Mouse (Mus musculus) testis, adult 10 weeks (tissue): Measurements from ENCODE around the gene 4930524J08Rik. TPM values are rescaled to one million over a fixed set of nuclear protein-coding genes. Genes with fewer than 3 reads are reported as not detected.

ENCODE experiments used
- polyA plus RNA-seq: library from polyadenylated mRNA; stranded (reverse); fragments of 350-450 nt; fragmentation: Illumina TruSeq; extraction: RNeasy Lipid Tissue Mini Kit (QIAGEN cat#74804); gene quantifications from one replicate; pipeline ENCODE4 v1.2.3, GENCODE M21; 2014; ENCODE audit warnings: low read depth, low replicate concordance

Gene 4930524J08Rik
- 0.57 TPM for polyA plus RNA-seq

DNA sequence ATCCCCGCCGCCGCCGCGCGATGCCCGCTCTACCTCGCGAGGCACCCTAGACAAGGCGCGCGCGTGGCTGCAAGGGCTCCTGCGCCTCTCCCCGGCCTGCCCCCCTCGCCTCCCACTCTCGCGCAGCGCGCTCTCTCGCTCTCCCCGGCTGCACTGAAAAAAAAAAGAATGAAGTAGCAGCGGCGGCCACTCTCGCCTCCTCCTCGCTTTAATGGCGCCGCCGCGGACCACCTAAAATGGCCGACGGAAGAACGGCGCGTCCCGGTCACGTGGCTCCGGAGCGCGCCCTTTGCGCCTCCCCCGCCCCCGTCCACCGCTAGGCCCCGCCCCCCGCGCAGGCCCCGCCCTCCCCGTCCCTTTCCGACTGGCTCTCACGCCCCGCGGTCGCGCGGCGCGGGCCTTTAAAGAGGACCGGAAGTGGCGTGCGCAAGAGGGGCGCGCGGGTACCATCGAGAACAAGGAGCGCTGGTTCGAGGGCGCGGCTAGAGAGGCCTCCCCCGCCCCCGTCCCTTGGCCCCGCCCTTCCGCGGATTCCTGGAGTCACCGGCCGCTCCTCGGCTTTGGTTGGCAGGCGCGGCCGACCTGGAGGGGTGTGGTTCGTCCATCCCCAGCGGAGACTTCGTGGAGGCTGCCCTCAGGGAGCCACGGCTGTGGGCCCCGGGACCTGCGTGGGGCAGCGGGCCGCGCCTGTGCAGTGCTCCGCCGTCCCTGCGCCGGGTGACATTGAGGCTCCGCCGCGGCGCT lies at the start of gene 4930524J08Rik, which contains the start of gene Hnrnpd:
Gene 4930524J08Rik, plus strand, starts transcription at position 363 of the 744 bp plus-strand sequence.
Gene Hnrnpd, minus strand, starts transcription at position 240 of the 744 bp plus-strand sequence.

Other genes starting within 250 kb of the 4930524J08Rik start
- gene Rasgef1b, start 250.0 kb upstream of the 4930524J08Rik start, polyA plus RNA-seq, result 9.9 TPM
- gene Vamp9, start 72.8 kb upstream of the 4930524J08Rik start, polyA plus RNA-seq, result 8.2 TPM
- gene Hnrnpd, start 123 bp upstream of the 4930524J08Rik start, polyA plus RNA-seq, result 272 TPM
- 102 TPM for gene Hnrnpdl, start 60.6 kb downstream of the 4930524J08Rik start, polyA plus RNA-seq
- 13.2 TPM for gene Enoph1, start 60.9 kb downstream of the 4930524J08Rik start, polyA plus RNA-seq
- 3.5 TPM for gene Tmem150c, start 180.7 kb downstream of the 4930524J08Rik start, polyA plus RNA-seq